Mouse (Mus musculus) kidney, adult 2 months (tissue): Measurements from ENCODE around the gene Pfkfb1.

Source experiments
- CTCF ChIP-seq: fragments of 200-500 bp; conservative IDR thresholded peaks from 2 replicates; pipeline ENCODE4 v1.5.1; 2011; ENCODE audit warnings: low read depth, mild to moderate bottlenecking, control low read depth, low read length, moderate library complexity, mixed read lengths; ENCODE audit not compliant: insufficient read depth, insufficient read length
- POLR2A ChIP-seq: fragments of 200-500 bp; IDR thresholded peaks from one replicate; pipeline ENCODE4 v1.6.1; 2011; ENCODE audit warnings: low read depth, low read length, control low read depth

- no peak for TF ChIP-seq POLR2A
- no peak for TF ChIP-seq CTCF
Measured at GRCm38 (mm10) chrX:150636421-150636820, 48.4 kb downstream of the Pfkfb1 start.
